Mouse (Mus musculus): ENCODE measurements around the gene Pram1.
"Not testable (repeated sequence)": the region's sequence is repeated elsewhere in the genome, so short reads cannot be mapped to it uniquely, and the experiment has no call there.

Pram1 gene

DNA sequence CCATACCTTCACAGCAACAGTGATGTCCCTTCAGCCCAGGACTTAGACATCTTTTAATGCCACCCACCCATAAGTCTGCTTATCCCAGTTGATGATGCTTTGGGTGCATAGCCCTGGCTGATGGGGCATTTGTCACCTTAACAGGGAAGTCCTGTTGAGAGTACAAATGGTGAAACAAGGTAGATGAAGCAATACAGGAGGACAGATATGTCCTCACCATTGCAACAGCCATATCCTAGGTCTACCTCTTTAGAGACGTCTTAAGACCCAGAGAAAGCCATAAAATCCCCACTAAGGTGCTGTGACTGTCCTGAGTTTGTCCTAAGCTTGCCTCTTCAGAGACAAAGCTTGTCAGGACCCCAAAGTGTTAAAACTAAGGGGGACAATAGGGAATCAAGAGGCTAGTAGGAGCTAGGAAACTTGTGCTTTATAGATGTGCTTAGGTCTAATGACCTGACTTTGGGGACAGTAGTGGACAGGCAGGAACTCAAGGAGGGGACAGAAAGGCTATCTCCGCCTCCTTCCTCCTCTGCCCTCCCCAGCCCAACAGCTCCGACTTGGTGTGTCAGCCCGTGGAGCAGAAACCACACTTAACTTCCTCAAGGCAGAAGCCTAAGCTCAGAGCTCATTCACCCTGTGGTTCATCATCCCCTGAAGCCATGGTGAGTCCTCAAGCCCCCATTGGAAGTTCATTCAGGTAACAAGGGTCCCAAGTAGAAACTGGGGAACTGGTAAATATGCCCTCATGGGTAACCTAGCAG lies at the start of gene Pram1:
Gene Pram1 (plus strand): TSS at position 541 of the 761 bp plus-strand sequence.
- in situ Hi-C loops (cut with MboI; ENCODE audit: unreplicated experiment in 2 of 2), result no loop called here

DNA sequence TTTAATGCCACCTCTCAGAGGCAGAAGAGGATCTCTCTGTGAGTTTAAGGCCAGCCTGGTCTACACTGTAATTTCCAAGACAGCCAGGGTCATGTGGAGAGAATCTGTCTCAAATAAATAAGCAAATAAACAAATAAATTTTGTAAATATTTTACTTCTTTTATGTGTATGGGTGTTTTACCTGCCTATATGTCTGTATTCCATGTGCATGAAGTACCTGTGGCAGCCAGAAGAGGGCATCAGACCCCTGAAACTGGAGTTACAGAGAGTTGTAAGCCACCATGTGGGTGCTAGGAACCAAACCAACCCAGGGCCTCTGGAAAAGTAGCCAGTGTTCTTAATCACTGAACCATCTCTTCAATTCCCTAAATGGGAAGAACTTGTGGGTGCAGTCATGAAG lies 40.6 kb upstream of the Pram1 start:
- in situ Hi-C loops (cut with MboI; ENCODE audit: unreplicated experiment in 2 of 2), result no loop called here

DNA sequence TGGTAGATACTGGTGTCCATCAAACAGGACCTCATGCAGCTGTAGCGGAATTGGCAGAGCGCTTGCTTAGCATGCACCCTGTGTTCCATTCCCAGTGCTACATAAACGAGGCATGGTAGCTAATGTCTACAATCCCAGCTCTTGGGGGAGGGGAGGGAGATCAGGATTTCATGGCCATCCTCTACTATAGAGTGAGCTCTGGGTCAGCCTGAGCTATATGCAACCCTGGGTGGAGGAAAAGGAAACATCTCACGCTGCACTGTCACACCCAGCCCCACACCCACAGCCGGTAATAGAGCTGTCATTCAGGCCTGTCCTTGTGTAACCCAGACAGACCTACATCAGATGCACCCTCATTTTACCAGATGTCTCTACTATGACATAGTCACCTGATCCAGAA lies 39.4 kb upstream of the Pram1 start:
- in situ Hi-C loops (cut with MboI; ENCODE audit: unreplicated experiment in 2 of 2), result no loop called here

DNA sequence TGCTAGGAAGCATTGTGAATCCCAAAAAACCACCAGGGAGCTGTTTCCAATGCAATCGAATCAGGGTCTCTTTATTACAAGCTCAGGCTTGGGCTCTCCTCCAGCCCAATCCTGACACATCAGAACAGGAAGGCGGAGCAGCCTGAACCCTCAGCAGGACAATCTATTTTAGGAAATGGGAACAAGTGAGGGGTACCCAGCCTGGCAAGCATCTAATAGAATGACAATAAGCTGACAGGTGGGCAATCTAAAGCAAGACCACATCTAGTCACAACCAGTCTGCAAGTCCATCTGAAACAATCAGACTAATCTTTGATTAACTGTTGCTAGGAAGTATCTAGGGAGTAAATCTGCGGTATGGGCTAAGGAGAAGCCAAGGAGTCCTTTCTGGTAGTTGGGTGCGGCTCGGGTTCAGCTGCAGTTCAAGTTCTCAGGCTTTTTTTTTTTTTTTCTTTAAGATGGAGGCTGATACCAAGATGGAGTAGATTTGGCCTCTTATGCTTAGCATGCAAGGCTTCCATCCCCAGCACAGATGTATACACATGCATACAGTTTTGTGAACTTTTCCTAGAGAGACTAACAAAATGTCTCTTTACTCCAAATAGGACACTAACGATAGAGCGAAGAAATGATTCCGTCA lies 37.9 kb upstream of the Pram1 start:
- in situ Hi-C loops (cut with MboI; ENCODE audit: unreplicated experiment in 2 of 2), result no loop called here

DNA sequence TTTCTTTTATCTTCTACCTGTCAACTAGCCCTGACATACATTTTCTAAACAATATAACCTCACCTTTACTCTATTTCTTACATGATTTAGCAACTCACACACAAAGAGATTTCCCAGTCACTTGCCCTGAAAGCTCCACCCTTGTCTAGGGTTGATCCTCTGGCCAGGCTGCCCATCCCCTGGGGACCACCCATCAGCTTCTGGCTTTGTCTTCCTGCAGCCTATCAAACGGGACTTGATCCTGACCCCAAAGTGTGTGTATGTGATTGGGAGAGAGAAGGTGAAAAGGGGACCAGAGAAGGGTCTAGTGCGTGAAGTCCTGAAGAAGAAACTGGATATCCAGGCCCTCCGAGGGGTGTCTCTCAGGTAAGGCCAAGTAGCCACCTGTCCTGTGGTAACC lies 37.0 kb upstream of the Pram1 start:
- in situ Hi-C loops (cut with MboI; ENCODE audit: unreplicated experiment in 2 of 2), result no loop called here

- in situ Hi-C loops (cut with MboI; ENCODE audit: unreplicated experiment in 2 of 2), result no loop called here
Measured at GRCm38 (mm10) chr17:33601947-33602346, 35.9 kb upstream of the Pram1 start.

- in situ Hi-C loops (cut with MboI; ENCODE audit: unreplicated experiment in 2 of 2), result no loop called here
Measured at GRCm38 (mm10) chr17:33607273-33607672, 30.6 kb upstream of the Pram1 start.

GRCm38 (mm10) chr17:33610548-33610947 lies 27.3 kb upstream of the Pram1 start:
- in situ Hi-C loops (cut with MboI; ENCODE audit: unreplicated experiment in 2 of 2), result no loop called here

- in situ Hi-C loops (cut with MboI; ENCODE audit: unreplicated experiment in 2 of 2), result not testable (repeated sequence)
Measured at GRCm38 (mm10) chr17:33613726-33614125, 24.1 kb upstream of the Pram1 start.

DNA sequence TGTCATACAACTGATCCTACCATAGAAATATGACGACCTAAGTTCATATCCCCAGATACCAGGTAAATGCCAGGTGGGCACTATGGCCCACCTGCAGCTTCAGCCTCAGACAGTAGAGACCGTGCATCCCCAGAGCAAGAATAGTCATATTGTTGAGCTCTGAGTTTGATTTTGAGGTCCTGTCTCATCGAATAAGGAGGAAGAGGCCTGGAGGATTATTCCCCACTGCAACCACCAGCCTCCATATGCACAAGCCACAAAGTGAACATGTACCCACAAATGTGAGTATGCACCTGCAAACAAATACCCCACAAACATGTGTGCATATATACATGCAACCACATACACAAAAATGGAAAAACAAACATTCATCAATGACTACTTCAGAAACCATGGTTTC lies 10.6 kb upstream of the Pram1 start:
- in situ Hi-C loops (cut with MboI; ENCODE audit: unreplicated experiment in 2 of 2), result no loop called here

DNA sequence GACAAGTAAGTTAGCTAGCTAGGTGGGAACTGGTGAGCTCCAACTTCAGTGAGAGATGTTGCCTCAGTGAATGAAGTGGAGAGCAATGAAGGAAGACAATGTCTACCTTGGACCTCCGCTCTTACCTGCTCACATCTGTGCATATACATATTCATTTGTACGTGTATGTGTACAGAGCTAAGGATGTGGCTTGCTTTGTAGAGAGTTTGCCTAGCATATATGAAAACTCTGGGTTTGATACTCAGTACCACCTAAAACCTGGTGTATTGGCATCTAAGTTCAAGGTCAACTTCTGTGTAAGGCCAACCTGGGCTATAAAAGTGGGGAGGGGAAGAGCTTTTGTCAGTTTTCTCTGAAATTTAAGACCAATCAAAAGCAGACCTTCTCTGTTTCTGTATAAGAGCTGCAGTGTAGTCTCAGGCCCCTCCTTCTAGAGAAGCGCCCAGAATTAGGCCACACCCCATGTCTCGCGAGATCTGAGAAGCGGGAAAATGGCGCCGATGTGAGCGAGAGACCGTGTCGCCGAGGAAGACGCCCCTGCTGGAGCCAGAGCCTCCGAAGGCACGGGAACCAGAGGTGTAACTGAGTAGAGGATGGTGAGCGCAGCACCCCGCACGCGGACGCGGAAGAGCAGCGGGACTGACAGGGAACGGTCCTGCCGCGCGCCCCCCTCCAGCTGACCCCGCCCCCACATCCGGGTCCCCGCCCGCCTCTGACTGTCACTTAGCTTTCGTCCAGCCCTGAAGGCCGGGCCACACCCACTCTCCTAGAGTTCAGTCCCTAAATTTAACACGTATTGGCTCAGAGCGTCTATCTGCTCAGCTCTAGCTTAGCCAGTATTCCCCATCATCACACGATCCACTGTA lies 9.0 kb upstream of the Pram1 start, which contains the start of gene Zfp414:
Gene Zfp414 (plus strand): TSS at position 470 of the 866 bp plus-strand sequence.
- in situ Hi-C loops (cut with MboI; ENCODE audit: unreplicated experiment in 2 of 2), result no loop called here

- in situ Hi-C loops (cut with MboI; ENCODE audit: unreplicated experiment in 2 of 2), result no loop called here
Measured at GRCm38 (mm10) chr17:33629487-33630125, 8.2 kb upstream of the Pram1 start.

DNA sequence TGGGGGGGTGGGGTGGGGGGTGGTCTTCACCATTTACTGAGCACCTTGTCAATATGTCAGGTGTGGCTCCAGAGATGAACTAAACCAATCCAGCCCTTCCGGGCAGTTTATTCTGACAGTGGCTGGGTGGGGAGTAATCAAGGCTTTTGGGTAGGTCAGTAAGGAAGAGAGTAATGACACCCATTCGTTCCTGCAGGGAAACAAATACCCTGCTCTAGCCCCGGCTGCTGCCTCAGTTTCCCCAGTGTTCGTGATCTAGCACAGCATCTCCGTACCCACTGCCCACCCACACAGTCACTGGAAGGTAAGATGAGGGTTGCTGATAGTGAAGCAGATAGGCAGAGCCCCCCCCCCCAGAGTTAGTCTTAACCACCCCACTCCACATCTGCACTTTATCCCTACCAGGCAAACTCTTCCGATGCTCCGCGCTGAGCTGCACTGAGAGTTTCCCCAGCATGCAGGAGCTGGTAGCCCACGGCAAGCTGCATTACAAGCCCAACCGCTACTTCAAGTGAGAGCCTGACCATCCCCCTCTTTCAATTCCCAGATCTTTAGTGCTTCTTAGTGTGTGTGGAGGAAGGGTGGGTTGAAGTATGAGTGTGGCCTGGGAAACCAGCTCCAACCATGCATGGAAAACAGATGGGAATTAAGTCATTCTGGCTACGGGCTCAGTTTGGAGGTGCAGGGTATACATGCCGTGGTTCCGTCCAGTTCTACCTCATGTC lies 7.5 kb upstream of the Pram1 start:
- in situ Hi-C loops (cut with MboI; ENCODE audit: unreplicated experiment in 2 of 2), result no loop called here

DNA sequence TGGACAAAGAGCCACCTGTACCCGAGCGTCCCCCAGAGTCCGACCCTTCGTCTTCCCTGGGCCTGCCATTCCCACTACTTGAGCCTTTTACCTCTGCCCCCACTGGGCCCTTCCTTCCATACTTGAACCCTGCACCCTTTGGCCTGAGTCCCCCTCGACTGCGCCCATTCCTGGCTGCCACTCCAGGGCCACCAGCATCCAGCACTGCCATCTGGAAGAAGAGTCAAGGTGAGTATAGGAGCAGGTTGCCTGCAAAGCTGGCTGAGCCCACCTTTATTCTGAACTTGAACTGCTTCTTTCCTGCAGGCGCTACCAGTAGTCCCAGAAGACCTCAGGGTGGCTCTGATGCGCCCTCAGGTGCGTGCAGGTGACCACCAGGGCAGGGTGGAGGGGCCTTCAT lies 6.6 kb upstream of the Pram1 start:
- in situ Hi-C loops (cut with MboI; ENCODE audit: unreplicated experiment in 2 of 2), result no loop called here

DNA sequence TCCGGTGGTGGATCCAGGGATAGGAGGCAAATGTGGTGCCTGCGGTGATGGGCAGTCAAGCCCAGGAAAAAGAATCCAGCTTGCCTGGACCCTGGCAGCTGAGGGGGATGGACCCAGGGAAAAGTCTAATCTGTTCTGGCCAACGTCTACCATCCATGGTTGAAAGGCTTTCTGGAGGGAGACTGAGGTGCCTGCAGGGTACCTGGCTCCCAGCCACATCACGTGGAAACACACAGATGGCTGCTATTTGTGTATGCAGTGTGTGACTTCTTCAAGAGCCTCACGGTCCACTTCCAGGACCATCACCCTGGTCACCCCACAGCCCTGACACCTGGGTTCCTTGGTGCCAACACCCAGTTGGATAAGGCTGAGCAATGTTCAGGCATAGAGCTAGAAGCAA lies 6.1 kb upstream of the Pram1 start:
- in situ Hi-C loops (cut with MboI; ENCODE audit: unreplicated experiment in 2 of 2), result no loop called here

DNA sequence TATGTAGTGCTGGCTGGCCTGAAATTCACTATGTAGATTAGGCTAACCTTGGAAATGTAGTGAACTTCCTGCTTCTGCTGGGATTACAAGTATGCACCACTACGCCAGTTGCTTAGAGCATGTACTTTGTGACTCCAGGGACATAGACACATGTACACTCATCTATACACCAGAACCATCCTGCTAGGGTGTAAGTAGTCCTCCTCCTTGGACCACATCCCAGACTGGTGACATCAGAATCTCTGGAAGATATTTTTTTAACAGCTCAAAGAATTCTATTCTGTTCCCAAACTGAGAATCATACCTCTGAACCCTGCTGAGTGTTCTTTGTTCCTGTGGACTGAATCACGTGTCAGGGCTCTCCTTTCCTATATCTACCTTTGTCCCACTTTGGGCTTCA lies 818 bp upstream of the Pram1 start:
- in situ Hi-C loops (cut with MboI; ENCODE audit: unreplicated experiment in 2 of 2), result no loop called here

GRCm38 (mm10) chr17:33639743-33640142 lies 1.9 kb downstream of the Pram1 start:
- in situ Hi-C loops (cut with MboI; ENCODE audit: unreplicated experiment in 2 of 2), result no loop called here

- in situ Hi-C loops (cut with MboI; ENCODE audit: unreplicated experiment in 2 of 2), result no loop called here
Measured at GRCm38 (mm10) chr17:33644068-33644467, 6.2 kb downstream of the Pram1 start.

DNA sequence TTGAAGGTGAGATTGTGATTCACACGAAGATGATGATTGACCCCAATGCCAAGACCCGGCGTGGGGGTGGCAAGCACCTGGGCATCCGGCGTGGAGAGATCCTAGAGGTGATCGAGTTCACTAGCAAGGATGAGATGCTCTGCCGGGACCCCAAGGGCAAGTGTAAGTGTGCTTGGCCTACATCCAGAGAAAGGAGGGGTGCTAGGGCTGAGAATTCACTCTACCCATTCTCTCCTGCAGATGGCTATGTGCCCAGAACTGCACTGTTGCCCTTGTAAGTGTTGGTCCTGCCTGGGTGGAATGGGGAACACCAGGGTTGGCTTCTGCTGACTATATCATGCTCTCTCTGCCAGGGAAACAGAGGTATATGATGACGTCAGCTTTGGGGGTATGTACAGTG lies 7.2 kb downstream of the Pram1 start:
- in situ Hi-C loops (cut with MboI; ENCODE audit: unreplicated experiment in 2 of 2), result no loop called here

GRCm38 (mm10) chr17:33649781-33650475 lies 12.1 kb downstream of the Pram1 start:
- in situ Hi-C loops (cut with MboI; ENCODE audit: unreplicated experiment in 2 of 2), result no loop called here
